Mouse (Mus musculus): ENCODE data around the gene 4931422A03Rik. TPM values are rescaled to one million over a fixed set of nuclear protein-coding genes. Genes with fewer than 3 reads are reported as not detected.
A peak's percentile ranks its signal among the peaks of the same experiment; 100 is the strongest.
"Not testable (repeated sequence)": the region's sequence is repeated elsewhere in the genome, so short reads cannot be mapped to it uniquely, and the experiment has no call there.

Gene 4931422A03Rik
- 2.6 and 2.7 TPM in 2 replicates for polyA plus RNA-seq (2014; fragmentation: Nextera tagmentation; extraction: Ambion mirVana)

DNA sequence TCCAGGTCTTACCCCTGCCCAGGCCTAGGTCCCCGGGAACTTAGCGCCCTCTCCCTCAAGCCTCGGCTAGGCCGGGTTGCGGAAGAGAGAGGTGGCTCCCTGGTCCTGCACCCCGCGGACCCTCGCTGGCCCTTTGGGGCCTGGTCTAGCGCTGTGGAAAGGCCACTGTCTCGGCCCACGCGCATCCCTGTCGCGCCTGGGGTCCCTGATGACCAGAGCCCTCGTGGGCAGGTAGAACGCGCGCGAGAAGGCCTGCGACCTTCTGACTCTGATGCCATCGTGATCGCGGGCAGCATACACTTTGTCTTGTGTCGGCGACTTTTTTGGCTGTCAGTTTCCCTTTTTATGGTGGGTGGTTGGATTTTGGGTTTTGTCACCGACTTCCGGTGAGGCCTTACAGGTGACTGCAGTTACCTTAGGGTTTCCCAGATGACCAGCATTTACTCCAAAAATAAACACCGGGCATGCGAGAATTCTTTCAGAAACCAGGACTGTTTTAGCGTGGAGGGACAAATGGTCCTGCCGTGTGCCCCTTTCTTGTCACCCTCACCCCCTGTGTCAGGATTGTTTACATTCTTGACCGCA lies at the start of gene 4931422A03Rik:
Gene 4931422A03Rik, minus strand, starts transcription at position 223 of the 585 bp plus-strand sequence.
- Histone ChIP-seq H3K27me3 (ENCODE audit: control insufficient read depth, insufficient read depth, low read length) (no peaks in the 10 kb centered on the region), H3K4me3 (replicated peaks; ENCODE audit: low read depth, low read length) (peak within 1 kb of the TSS; percentile 98), H3K4me1 (ENCODE audit: control insufficient read depth, insufficient read depth, low read length) (peaks cover 13% of the 10 kb centered on the region), H3K9ac (replicated peaks; ENCODE audit: low read length) (peak within 1 kb of the TSS; percentile 96), H3K9me3 (ENCODE audit: control insufficient read depth, low read length) (no peaks in the 10 kb centered on the region), H3K27ac (replicated peaks; ENCODE audit: low read depth, low read length) (peak within 1 kb of the TSS; percentile 73), H3K36me3 (ENCODE audit: control insufficient read depth, insufficient read depth, low read length) (peaks cover 7% of the 10 kb centered on the region), H3K4me2 (ENCODE audit: low read length) (peak within 1 kb of the TSS; percentile 81)
- ATAC-seq (ENCODE audit: low FRiP score, low TSS enrichment) (peak; percentile 75), DNase-seq (peak; percentile 52)
- WGBS: 2% methylated on average over 32 of the region's 32 CpGs

DNA sequence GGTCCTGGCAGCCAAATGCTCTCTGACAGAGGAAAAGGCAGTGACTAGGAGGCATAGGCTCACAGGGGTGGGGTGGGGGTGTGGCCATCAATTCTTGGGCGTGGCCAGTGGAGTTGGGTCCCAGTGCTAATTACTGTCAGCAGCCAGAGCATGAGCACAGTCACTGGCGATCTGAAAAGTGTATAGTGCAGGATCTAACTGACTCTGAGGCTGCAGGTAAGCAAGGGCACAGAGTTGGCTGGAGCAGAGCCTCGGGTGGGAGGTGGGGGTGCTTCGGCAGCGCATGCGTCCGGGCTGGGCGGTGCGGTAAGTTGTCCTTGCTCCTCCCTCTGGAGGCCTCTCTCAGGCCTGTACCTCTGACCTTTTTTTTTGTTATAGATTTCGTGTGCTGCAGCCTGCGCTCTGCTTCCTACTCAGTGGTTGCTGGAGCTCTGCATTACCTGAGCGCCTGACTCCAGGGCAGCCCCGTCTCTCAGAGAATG lies 41.6 kb upstream of the 4931422A03Rik start, which contains the start of gene Cd59b:
Gene Cd59b, plus strand, starts transcription at position 146 of the 482 bp plus-strand sequence.
- ATAC-seq (ENCODE audit: low FRiP score, low TSS enrichment) (peak; percentile 62; the same call in 1 of the 2 replicates), DNase-seq (peak; percentile 57)
- no peaks in the 10 kb centered on the region for H3K9me3 ChIP-seq (ENCODE audit: control insufficient read depth, low read length)
- peak within 1 kb of the TSS; percentile 54 for H3K4me2 ChIP-seq (ENCODE audit: low read length)
- H3K36me3 ChIP-seq (ENCODE audit: control insufficient read depth, insufficient read depth, low read length): no peaks in the 10 kb centered on the region
- no peak within 1 kb of the TSS for H3K27ac ChIP-seq (replicated peaks; ENCODE audit: low read depth, low read length)
- H3K4me3 ChIP-seq (replicated peaks; ENCODE audit: low read depth, low read length): peak within 1 kb of the TSS; percentile 28
- 7% methylated on average over 13 of the region's 13 CpGs for WGBS
- 0 out of 2 replicates have a peak, but pooled peaks cover 3% of the 10 kb centered on the region for H3K4me1 ChIP-seq (ENCODE audit: control insufficient read depth, insufficient read depth, low read length)
- no peak within 1 kb of the TSS; the same call in 1 of the 2 replicates for H3K9ac ChIP-seq (replicated peaks; ENCODE audit: low read length)
- no peaks in the 10 kb centered on the region for H3K27me3 ChIP-seq (ENCODE audit: control insufficient read depth, insufficient read depth, low read length)

DNA sequence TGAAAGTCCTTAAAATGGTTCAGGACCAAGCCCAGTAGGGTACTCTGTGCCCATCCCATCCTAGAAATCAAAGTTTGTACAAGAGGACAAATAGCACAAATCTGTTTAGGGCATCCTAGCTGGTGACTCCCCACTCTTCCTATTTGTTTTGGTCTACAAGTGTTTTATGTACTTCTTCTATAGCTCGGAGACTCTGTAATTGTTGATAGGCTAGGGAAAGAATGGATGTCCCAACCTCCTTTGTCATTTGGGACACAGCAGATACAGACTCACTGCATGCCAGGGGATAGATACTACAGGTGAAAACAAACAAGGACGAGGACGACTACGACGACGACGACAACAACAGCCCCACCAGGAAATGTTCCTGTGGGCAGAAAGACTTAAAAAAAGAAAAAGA lies 40.3 kb upstream of the 4931422A03Rik start, which contains the start of gene Gm10799:
Gene Gm10799, minus strand, starts transcription at position 101 of the 400 bp plus-strand sequence.
- not testable (repeated sequence) for H3K9ac ChIP-seq (replicated peaks; ENCODE audit: low read length); H3K27me3 ChIP-seq (ENCODE audit: control insufficient read depth, insufficient read depth, low read length); H3K36me3 ChIP-seq (ENCODE audit: control insufficient read depth, insufficient read depth, low read length); H3K4me1 ChIP-seq (ENCODE audit: control insufficient read depth, insufficient read depth, low read length); H3K4me3 ChIP-seq (replicated peaks; ENCODE audit: low read depth, low read length); H3K4me2 ChIP-seq (ENCODE audit: low read length); H3K9me3 ChIP-seq (ENCODE audit: control insufficient read depth, low read length); ATAC-seq (ENCODE audit: low FRiP score, low TSS enrichment); DNase-seq; H3K27ac ChIP-seq (replicated peaks; ENCODE audit: low read depth, low read length)
- 88% methylated on average over 7 of the region's 7 CpGs for WGBS

DNA sequence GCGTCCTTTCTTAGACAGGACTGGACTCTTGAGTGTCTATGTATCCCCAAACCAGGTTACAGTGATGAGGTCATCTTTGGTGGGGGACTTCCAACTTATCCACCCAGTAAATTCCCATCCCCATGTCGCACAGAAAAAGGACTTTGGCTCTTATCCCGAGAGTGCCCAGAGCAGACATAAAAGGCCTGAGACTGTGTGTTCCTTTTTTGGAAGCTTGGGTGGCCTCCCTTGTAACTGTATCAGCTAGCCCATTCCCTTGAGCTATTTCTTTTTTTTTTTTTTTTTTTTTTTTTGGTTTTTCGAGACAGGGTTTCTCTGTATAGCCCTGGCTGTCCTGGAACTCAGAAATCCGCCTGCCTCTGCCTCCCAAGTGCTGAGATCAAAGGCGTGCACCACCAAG lies 37.4 kb upstream of the 4931422A03Rik start, which contains the start of gene Gm10912:
Gene Gm10912, plus strand, starts transcription at position 301 of the 400 bp plus-strand sequence.
- not testable (repeated sequence) for H3K4me1 ChIP-seq (ENCODE audit: control insufficient read depth, insufficient read depth, low read length); H3K27ac ChIP-seq (replicated peaks; ENCODE audit: low read depth, low read length); H3K9ac ChIP-seq (replicated peaks; ENCODE audit: low read length); DNase-seq; H3K9me3 ChIP-seq (ENCODE audit: control insufficient read depth, low read length); ATAC-seq (ENCODE audit: low FRiP score, low TSS enrichment); H3K4me3 ChIP-seq (replicated peaks; ENCODE audit: low read depth, low read length); H3K27me3 ChIP-seq (ENCODE audit: control insufficient read depth, insufficient read depth, low read length); H3K4me2 ChIP-seq (ENCODE audit: low read length)
- peaks cover 20% of the 10 kb centered on the region for H3K36me3 ChIP-seq (ENCODE audit: control insufficient read depth, insufficient read depth, low read length)
- 92% methylated on average over 6 of the region's 6 CpGs for WGBS

DNA sequence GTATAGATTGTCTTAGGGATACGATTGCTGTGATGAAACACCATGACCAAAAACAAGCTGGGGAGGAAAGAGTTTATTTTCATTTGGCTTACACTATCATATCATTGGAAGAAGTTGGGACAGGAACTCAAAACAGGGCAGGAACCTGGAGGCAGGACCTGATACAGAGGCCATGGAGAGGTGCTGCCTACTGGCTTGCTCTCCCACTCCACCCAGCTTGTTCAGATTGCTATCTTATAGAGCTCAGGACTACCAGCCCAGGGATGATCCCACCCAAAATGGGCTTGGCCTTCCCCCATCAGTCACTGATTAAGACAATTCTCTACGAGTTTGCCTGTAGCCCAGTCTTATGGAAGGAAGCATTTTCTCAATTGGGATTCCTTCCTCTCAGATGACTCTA lies 36.0 kb upstream of the 4931422A03Rik start:
- 94% methylated on average over 2 of the region's 2 CpGs for WGBS
- Histone ChIP-seq H3K4me3 (replicated peaks; ENCODE audit: low read depth, low read length) (no peak overlapping the region), H3K36me3 (ENCODE audit: control insufficient read depth, insufficient read depth, low read length) (peaks cover 30% of the 10 kb centered on the region), H3K27ac (replicated peaks; ENCODE audit: low read depth, low read length) (no peak overlapping the region), H3K9ac (replicated peaks; ENCODE audit: low read length) (no peak overlapping the region), H3K4me1 (ENCODE audit: control insufficient read depth, insufficient read depth, low read length) (no peaks in the 10 kb centered on the region), H3K27me3 (ENCODE audit: control insufficient read depth, insufficient read depth, low read length) (no peaks in the 10 kb centered on the region), H3K9me3 (ENCODE audit: control insufficient read depth, low read length) (no peaks in the 10 kb centered on the region), H3K4me2 (ENCODE audit: low read length) (no peak overlapping the region)
- ATAC-seq (ENCODE audit: low FRiP score, low TSS enrichment) (no peak), DNase-seq (no peak)

DNA sequence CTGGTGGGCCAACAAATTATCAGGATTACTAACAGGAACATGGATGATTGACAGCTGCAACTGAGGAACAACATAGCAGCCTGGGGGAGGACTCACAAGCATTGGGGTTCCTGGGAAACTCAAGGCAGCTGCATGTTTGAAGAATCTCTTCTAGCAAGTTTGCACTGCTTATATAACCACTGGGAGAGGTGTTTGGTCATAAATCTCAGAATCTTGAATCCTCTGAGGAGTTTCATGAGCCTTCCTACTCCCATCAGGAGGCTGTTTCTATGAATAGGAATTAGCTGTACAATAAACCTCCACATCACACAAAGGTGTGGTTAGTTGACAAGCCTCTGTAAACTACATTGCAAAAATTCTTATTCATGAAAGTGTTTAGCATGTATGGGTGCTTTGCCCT lies 34.5 kb upstream of the 4931422A03Rik start:
- Histone ChIP-seq H3K9ac (replicated peaks; ENCODE audit: low read length) (no peak overlapping the region), H3K4me3 (replicated peaks; ENCODE audit: low read depth, low read length) (no peak overlapping the region), H3K27me3 (ENCODE audit: control insufficient read depth, insufficient read depth, low read length) (no peaks in the 10 kb centered on the region), H3K9me3 (ENCODE audit: control insufficient read depth, low read length) (no peaks in the 10 kb centered on the region), H3K36me3 (ENCODE audit: control insufficient read depth, insufficient read depth, low read length) (peaks cover 36% of the 10 kb centered on the region), H3K4me2 (ENCODE audit: low read length) (no peak overlapping the region), H3K27ac (replicated peaks; ENCODE audit: low read depth, low read length) (no peak overlapping the region), H3K4me1 (ENCODE audit: control insufficient read depth, insufficient read depth, low read length) (no peaks in the 10 kb centered on the region)
- no peak for ATAC-seq (ENCODE audit: low FRiP score, low TSS enrichment)
- DNase-seq: no peak

DNA sequence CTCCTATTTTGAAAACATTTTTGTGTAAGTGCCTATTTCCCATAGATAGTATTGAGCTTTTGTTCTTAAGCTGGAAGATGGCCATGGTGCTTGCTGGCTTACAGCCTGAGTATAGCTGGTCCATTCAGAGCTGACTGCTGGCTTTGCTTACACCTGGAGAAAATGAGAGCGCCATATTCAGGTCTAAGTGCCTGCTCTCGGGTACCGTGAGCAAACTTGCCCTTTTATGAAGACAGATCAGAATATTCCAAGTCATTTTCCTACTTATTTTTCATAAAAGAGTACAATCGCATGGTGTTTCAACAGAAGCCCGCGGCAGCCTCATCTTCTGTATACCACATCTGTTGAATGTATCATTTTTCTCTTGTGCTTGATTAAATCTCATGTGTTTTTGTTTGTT lies 32.8 kb upstream of the 4931422A03Rik start:
- Histone ChIP-seq H3K36me3 (ENCODE audit: control insufficient read depth, insufficient read depth, low read length) (peaks cover 36% of the 10 kb centered on the region), H3K4me2 (ENCODE audit: low read length) (no peak overlapping the region), H3K4me1 (ENCODE audit: control insufficient read depth, insufficient read depth, low read length) (no peaks in the 10 kb centered on the region), H3K9ac (replicated peaks; ENCODE audit: low read length) (no peak overlapping the region), H3K9me3 (ENCODE audit: control insufficient read depth, low read length) (no peaks in the 10 kb centered on the region), H3K27ac (replicated peaks; ENCODE audit: low read depth, low read length) (no peak overlapping the region), H3K27me3 (ENCODE audit: control insufficient read depth, insufficient read depth, low read length) (no peaks in the 10 kb centered on the region), H3K4me3 (replicated peaks; ENCODE audit: low read depth, low read length) (no peak overlapping the region)
- DNase-seq (no peak), ATAC-seq (ENCODE audit: low FRiP score, low TSS enrichment) (no peak)
- WGBS: 97% methylated on average over 6 of the region's 6 CpGs

DNA sequence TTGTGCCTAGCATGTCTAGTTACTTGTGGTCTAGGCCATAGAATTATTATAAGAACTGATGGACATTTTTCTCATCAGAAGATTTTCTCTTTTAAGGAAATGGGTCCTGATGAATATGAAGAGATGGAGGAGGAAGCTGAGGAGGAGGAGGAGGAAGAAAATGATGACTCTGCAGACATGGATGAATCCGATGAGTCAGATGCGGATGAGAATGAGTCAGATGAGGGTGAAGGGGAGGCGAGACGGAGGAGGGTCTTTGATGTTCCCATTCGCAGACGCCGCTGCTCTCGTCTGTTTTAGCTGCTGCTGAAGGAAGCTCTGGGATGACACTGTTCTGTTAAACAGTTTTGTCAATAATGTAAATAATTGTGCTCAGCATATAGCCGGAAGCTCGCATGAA lies 31.6 kb upstream of the 4931422A03Rik start:
- WGBS: 90% methylated on average over 10 of the region's 10 CpGs
- H3K4me1 ChIP-seq (ENCODE audit: control insufficient read depth, insufficient read depth, low read length): no peaks in the 10 kb centered on the region
- no peak overlapping the region for H3K9ac ChIP-seq (replicated peaks; ENCODE audit: low read length)
- peaks cover 44% of the 10 kb centered on the region for H3K36me3 ChIP-seq (ENCODE audit: control insufficient read depth, insufficient read depth, low read length)
- no peaks in the 10 kb centered on the region for H3K27me3 ChIP-seq (ENCODE audit: control insufficient read depth, insufficient read depth, low read length)
- no peak overlapping the region for H3K4me3 ChIP-seq (replicated peaks; ENCODE audit: low read depth, low read length)
- no peak overlapping the region for H3K27ac ChIP-seq (replicated peaks; ENCODE audit: low read depth, low read length)
- ATAC-seq (ENCODE audit: low FRiP score, low TSS enrichment) (no peak), DNase-seq (no peak)
- no peaks in the 10 kb centered on the region for H3K9me3 ChIP-seq (ENCODE audit: control insufficient read depth, low read length)
- H3K4me2 ChIP-seq (ENCODE audit: low read length): no peak overlapping the region

DNA sequence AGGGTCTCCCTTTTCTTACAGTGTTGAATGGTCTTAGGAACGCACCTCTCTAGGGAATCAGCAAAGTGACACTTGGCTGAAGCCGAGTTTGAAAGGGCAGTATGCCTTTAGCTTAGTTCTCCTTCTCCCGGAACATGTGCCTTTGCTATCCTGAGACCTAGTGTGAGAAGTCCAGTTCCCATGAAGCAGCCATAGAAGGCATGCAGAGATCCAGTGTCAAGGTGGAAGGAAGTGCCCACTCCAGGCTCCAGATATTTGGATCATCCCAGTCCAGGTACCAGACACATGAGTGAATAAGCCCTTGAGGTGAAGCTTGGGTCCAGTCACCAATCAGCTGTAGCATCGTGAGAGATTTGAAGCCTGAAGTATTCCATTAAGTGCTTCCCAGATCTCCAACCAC lies 30.8 kb upstream of the 4931422A03Rik start:
- ATAC-seq (ENCODE audit: low FRiP score, low TSS enrichment) (no peak), DNase-seq (no peak)
- 94% methylated on average over 4 of the region's 4 CpGs for WGBS
- H3K4me3 ChIP-seq (replicated peaks; ENCODE audit: low read depth, low read length): no peak overlapping the region
- H3K9ac ChIP-seq (replicated peaks; ENCODE audit: low read length): no peak overlapping the region
- H3K27me3 ChIP-seq (ENCODE audit: control insufficient read depth, insufficient read depth, low read length): no peaks in the 10 kb centered on the region
- H3K9me3 ChIP-seq (ENCODE audit: control insufficient read depth, low read length): no peaks in the 10 kb centered on the region
- H3K4me2 ChIP-seq (ENCODE audit: low read length): no peak overlapping the region
- peaks cover 52% of the 10 kb centered on the region for H3K36me3 ChIP-seq (ENCODE audit: control insufficient read depth, insufficient read depth, low read length)
- H3K27ac ChIP-seq (replicated peaks; ENCODE audit: low read depth, low read length): no peak overlapping the region
- no peaks in the 10 kb centered on the region for H3K4me1 ChIP-seq (ENCODE audit: control insufficient read depth, insufficient read depth, low read length)
